Mouse (Mus musculus) layer of hippocampus, adult 9-10 months (tissue): ENCODE data around the gene Vmn1r198.
"Not testable (repeated sequence)": the region's sequence is repeated elsewhere in the genome, so short reads cannot be mapped to it uniquely, and the experiment has no call there.

ENCODE experiments used
- DNase-seq: peaks from one replicate; pipeline ENCODE4 v3.0.0; 2022; ENCODE audit warnings: low spot score

Vmn1r198 gene

DNA sequence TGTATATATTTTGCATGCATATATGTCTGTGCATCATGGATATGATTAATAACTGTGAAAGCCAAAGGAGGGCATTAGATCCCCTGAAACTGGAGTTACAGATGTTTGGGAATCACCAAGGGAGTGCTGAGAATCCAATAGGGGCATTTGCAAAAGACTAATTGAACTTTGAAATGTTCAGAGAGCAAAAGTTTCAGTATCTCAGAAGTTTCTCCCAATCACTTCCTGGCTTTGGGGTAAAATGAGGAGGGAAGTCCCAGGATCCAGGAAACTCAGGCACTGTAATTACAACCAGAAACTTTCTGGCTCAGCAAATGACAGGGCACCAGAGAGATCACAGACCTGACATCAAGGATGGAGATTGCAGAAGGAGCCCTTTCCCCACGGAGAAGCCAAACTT is at the start of gene Vmn1r198:
Gene Vmn1r198, plus strand, starts transcription at position 301 of the 400 bp plus-strand sequence.
- DNase-seq = no peak

DNA sequence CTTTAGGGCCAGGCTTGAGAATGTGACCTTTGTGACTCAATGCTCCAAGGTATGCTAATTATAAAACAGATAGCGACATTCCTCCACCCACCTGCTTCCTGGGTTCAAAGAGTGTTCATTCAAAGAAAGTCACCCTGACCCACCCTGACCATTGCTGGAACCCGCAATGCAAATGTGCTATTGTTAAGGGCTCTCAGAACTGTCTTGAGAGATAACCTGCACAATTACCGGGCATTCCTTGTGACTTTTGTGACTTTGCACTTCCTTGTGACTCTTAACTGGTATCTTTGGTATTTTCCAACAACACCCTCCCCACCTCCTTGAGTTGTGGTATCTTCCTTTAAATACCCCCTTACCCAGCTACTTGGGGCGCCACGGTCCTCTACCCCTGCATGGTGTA is 42.1 kb upstream of the Vmn1r198 start:
- not testable (repeated sequence) for DNase-seq

DNA sequence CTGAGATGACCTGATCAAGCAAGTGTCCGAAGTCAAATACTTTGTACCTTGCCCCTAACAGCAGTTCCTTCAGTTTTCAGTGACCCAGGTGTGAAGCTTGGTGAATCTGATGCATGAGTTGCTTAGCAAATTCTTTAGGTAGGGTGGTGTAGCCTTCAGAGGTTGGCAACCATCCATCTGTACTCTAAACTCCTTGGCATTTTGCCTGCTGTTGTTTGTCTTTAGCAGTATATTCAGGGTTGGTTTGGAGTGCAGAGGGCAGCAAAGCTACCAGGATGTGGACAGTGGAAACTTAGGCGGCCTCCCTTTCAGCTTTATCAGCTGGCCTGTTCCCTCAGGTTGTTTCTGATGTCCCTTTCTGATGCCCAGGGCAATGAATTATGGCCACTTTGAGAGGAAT is 34.8 kb upstream of the Vmn1r198 start:
- DNase-seq = no peak

DNA sequence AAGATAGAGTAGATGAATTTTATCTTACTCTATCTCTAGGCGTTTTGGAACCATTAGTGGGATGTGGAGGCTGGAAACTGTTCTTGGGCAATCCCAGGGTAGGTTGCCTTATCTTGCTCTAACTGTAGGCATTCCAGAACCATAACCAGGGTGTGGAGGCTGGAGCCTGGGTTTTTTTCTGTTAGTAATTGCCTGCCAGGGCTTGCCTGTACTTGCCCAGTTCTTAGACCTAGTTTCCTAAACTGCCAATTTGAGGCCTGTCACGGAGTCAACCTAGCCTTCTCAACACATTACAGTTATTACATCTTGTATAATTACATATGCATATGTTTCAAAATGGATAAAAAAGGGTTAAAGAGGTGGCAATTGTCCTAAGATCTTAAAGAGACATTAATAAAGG is 32.8 kb upstream of the Vmn1r198 start:
- DNase-seq = no peak

DNA sequence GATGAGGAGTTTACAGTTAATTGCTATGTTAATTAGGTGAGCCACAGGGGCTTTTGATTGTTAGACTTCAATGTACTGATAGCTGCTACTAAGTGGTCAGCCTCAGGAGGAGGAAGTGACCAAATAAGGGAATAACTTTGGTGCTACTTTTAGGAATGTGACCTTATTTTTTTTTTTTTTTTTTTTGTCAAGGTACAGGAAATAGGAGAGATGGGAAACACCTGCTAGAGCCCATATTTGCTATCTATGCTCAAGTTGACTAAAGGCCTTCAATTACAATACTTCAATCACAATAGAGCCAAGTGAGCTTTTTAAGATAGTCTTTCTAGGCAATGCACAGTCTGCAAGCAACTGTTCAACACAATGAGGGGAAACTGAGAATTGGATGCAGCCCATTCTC is 30.1 kb upstream of the Vmn1r198 start:
- DNase-seq = no peak

DNA sequence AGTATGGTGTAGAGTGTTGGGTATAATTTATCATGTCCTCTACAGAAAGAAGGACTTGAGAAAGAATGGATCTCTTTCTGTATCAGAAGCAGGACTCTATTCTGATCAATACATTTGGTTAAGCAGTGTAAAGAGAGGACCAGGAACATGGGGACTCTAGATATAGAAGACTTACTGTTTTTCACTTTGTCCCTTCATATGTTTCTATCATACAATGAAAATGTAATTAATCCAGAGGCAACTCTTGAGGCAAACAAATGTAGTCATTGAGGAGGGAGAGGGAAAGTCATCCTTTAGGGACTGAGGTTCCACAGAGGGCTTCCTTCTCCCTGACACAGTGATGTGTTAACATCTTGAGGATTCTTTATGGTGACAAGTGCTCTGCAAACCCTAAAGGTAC is 25.9 kb upstream of the Vmn1r198 start, which contains the start of gene Vmn1r197:
Gene Vmn1r197, plus strand, starts transcription at position 301 of the 400 bp plus-strand sequence.
- no peak for DNase-seq

DNA sequence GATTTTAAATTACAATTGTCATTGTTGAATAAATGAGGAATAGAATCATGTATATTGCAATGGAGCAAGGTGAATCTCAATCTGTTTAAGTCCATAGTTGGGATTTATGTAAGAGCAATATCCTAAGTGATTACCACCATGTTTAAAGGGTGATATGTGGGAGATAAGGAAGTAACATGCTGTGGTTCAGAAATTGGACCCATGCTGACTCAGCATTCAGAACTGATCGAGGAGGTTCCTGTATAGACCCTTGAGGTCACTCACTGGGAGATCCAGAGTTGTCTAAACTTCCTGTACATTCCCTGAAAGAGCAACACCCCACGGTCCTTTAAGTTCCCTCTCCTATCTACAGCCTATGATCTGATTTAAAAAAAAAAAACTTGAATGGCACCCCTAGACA is 16.9 kb upstream of the Vmn1r198 start:
- DNase-seq = no peak

DNA sequence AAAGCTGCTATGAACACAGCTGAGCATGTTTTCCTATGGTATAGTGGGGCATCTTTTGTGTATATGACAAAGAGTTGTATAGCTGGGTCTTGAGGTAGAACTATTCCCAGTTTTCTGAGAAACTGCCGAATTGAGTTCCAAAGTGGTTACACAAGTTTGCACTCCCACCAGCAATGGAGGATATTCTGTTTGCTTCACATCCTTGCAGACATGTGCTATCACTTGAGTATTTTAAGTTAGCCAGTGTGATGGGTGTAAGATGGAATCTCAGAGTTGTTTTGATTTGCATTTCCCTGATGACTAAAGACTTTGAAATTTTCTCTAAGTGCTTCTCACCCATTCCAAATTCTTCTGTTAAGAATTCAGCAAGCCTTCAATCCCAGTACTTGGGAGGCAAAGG is 14.6 kb upstream of the Vmn1r198 start:
- DNase-seq = no peak

DNA sequence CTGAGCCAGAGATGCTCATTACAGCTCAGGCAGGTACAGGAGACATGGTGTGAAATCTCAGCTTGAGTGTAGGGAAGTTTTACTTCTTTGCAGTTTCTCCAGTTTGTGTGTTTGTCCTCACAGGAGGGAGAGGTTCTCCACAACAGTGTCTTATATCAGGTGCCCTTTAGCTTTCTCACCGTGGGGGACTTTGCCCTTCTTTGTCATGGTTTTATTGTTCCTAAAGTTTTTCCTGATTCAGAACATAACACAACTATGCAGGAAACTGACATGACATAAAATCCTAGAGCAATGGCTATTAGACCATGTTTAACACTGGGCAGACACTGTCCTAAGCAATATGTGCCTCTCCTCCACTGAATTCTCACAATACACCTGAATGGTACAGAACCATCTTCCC is 649 bp downstream of the Vmn1r198 start:
- DNase-seq = no peak

DNA sequence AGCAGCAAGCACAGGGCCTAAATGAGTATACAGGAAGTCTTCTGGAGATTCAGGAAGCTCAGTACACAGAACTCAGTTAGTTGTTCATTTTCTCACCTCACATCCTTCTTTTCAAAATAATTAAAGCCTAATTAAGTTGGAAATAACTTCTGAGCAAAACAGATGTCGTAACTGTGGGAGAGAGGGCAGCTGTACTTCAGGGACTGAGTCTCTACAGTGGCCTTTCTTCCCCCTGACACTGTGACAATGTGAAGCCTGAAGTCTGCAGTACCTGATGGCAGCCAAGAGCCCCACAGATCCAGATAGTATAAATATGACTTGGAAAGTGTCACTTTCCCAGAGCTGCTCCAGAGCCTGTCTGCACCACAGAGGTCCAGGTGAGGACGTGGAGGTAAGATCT is 29.4 kb downstream of the Vmn1r198 start, which contains the start of gene Vmn1r199:
Gene Vmn1r199, plus strand, starts transcription at position 301 of the 400 bp plus-strand sequence.
- no peak for DNase-seq

DNA sequence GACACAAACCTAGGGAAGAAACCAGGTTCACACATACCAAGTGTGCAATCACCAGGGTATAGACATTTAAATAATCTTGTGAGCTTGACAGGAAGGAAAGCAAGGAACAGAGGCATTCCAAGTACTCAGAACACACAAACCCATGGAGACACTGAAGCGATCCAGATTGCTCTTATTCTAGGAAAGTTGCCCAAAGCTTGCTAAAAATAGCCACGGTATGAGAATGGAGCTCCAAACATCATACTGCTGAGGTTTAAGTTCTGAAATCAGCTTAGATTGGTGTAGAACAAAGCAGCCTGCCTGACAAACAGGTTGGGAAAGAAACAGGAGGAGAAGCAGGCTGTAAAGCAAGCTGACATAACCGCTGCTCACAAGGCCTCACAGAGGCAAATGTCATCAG is 31.0 kb downstream of the Vmn1r198 start:
- peak; percentile 39 for DNase-seq

DNA sequence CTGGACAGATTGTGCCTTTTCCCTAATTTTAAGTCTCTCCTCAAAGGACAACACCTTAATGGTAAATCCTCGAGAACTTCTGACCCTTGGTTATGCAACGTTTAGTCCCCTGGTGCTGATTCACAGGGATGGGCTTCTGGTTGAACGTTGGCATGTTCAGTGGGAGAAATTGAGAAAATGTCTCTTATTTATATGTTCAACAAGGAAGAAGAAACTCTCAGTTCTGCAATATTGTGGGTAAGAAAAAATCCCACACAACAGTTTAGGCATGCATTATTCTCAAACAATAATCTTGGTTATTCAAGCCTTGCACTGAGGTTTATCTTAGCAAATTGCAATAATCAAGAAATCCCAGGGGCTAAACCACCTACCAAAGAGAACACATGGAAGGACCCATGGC is 33.2 kb downstream of the Vmn1r198 start:
- no peak for DNase-seq

DNA sequence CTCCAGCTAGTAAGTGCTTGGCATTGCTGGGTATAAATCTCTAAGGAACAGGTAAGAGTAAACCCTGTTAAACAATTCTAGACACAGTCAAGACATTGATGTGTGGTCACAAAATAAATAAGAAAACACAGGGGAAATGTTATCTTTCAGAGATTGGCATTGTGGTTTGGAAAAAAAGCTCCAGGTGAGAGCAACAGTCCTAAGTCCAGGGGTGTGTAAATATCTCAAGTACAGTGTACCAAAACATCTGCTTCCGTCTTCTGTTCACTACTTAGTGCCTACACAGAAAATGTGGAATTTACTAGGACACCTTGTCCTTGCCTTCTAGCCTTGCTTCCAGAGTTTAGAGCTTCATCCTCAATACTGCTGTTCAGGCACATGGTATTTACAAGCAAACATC is 36.9 kb downstream of the Vmn1r198 start:
- no peak for DNase-seq

DNA sequence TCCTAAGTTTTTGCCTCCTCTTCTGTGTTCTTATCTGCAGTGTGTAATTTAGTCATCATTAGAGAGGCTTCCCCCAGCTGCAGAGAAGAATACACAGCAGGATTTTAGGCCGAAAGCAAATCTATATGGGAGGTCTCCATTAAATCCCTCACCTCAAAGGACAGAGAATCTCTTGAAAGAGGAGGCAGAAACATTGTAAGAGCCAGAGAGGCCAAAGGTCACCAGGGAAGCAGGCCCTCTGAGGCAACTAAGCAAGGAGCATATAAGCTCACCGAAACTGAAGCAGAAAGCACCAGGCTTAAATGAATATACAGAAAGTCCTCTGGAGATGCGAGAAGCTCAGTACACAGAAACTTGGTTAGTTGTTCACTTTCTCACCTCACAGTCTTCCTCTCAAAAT is 39.9 kb downstream of the Vmn1r198 start, which contains the start of gene Vmn1r200:
Gene Vmn1r200, plus strand, starts transcription at position 301 of the 400 bp plus-strand sequence.
- DNase-seq = no peak

DNA sequence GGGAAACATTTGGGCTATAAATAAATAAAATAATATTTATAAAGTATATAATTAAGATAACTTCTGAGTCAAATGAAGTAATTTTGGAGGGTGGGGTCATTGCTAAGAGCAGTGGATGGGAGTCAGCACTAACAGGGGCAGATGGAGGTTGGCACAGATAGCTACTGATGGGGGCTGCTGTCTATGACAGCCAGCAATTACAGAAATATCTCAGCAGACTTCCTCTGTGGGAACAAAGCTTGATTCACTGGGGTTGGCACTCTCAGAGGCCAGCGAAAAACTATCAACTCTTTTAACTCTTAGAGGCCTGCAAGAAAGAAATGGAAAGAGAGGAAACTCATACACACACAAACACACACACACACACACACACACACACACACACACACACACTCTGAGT is 52.8 kb downstream of the Vmn1r198 start:
- DNase-seq = no peak
